In the genomic region with DNA sequence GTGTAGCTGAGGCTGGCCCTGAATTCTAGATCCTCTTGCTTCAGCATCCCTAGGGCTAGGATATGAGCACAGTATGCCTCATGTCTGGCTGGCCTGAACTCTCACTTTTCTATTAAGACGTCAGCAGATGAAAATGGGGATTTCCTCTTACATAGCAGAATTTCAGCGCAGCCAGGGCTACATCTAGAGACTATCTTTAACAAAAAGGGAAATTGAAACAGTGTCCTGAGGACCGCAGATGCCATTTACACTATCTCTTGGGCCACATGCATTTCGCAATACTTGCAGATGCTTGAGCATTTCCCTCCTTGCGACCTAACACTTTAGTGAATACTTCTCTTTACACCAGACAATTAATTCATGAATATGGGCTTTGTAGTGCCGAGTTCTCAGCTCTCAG, we compare ENCODE assay signal across 16 mouse cellular contexts. TPM values are rescaled to one million over a fixed set of nuclear protein-coding genes. Genes with fewer than 3 reads are reported as not detected.
DNase-seq lines count a peak whose midpoint lies in the region; ATAC-seq and TF ChIP-seq lines count a peak whose summit lies in the region.
"Had no signal": no experiment of that assay in that cellular context is flagged by ENCODE, and none has a peak within 500 bp of the region (broad histone marks: within the 10 kb centered on the region; RNA-seq: fewer than 3 reads in every experiment).

No protein-coding gene starts in this region.

- H3K4me2 ChIP-seq in liver, embryonic 11.5 days, result no peak overlapping the region
- H3K4me2 ChIP-seq in liver, embryonic 14.5 days (ENCODE audit: low read depth), result no peak overlapping the region
- no peak overlapping the region for H3K4me2 ChIP-seq in midbrain, embryonic 13.5 days (replicated peaks)

- H3K9me3 ChIP-seq in liver, embryonic 11.5 days (ENCODE audit: control insufficient read depth, low read length), result no peaks in the 10 kb centered on the region
- H3K9me3 ChIP-seq in MEL (replicated peaks; ENCODE audit: insufficient read depth, low read length), result no peaks in the 10 kb centered on the region
- H3K9me3 ChIP-seq in liver, embryonic 14.5 days (ENCODE audit: control insufficient read depth, low read length), result no peaks in the 10 kb centered on the region
- H3K9me3 ChIP-seq in midbrain, embryonic 13.5 days, result no peaks in the 10 kb centered on the region
- H3K9me3 ChIP-seq: megakaryocyte, embryonic 14.5 days had no signal

- ATAC-seq in liver, embryonic 11.5 days (replicated peaks; ENCODE audit: low FRiP score), result no peak
- 0 out of 2 replicates have a peak, but pooled peaks have one; percentile 34 for ATAC-seq in liver, embryonic 14.5 days (ENCODE audit: insufficient read depth)
- peak; percentile 75 for ATAC-seq in neutrophil, adult 5-6 weeks (ENCODE audit: extremely low read depth, insufficient number of reproducible peaks, low FRiP score, poor library complexity, severe bottlenecking)
- ATAC-seq in midbrain, embryonic 13.5 days, result no peak
- ATAC-seq in CD4-positive, CD25-positive, alpha-beta regulatory T cell, adult 4 months, result no peak
- ATAC-seq: Patski had no signal

- no peak for TF ChIP-seq POLR2A in liver, adult 2 months (IDR thresholded peaks at IDR 0.05; ENCODE audit: extremely low read depth, insufficient read depth, low read length)
- TF ChIP-seq POLR2A in MEL (IDR thresholded peaks at IDR 0.05; ENCODE audit: control insufficient read depth in 1 of 2, insufficient read depth in 1 of 2, low read depth in 1 of 2, low read length in 2 of 2, poor library complexity in 1 of 2), result 0 out of 4 replicates have a peak, but pooled peaks of 1 of the 2 experiments have one; percentile 17

- H3K36me3 ChIP-seq in liver, adult 2 months (ENCODE audit: control insufficient read depth, insufficient read depth, low read length), result peaks cover 28% of the 10 kb centered on the region
- peaks cover 23% of the 10 kb centered on the region for H3K36me3 ChIP-seq in liver, embryonic 11.5 days (ENCODE audit: control insufficient read depth, insufficient read depth, low read length)
- peaks cover 0 to under 1% of the 10 kb centered on the region in 2 experiments; a peak in 3 of 4 replicates for H3K36me3 ChIP-seq in MEL (ENCODE audit: control insufficient read depth in 1 of 2, insufficient read depth in 2 of 2, low read length in 2 of 2)
- peaks cover 4% of the 10 kb centered on the region for H3K36me3 ChIP-seq in liver, embryonic 14.5 days (replicated peaks; ENCODE audit: control insufficient read depth, insufficient read depth, low read depth)
- peaks cover 69% of the 10 kb centered on the region for H3K36me3 ChIP-seq in midbrain, embryonic 13.5 days

- peak; percentile 51 for DNase-seq in liver, adult 2 months (ENCODE audit: extremely low read depth, low read depth, low spot score)
- no peak for DNase-seq in liver, embryonic 11.5 days (ENCODE audit: low spot score)
- DNase-seq in MEL (ENCODE audit: low read depth, low spot score), result peak; percentile 52
- peak in 1 of 3 experiments; percentile 33 for DNase-seq in liver, embryonic 14.5 days (ENCODE audit: low read depth in 3 of 3, low spot score in 3 of 3)
- DNase-seq in gastrocnemius, postnatal 36 days, result no peak
- DNase-seq: adrenal gland, adult 8-10 months; cerebellum, adult 11 months; gastrocnemius, postnatal 25 days; right cerebral cortex, postnatal 4 days; thymus, adult 18-20 months had no signal

- H3K79me2 ChIP-seq in liver, adult 2 months (ENCODE audit: control insufficient read depth, insufficient read depth, low read length), result no peaks in the 10 kb centered on the region
- no peaks in the 10 kb centered on the region for H3K79me2 ChIP-seq in MEL (ENCODE audit: control insufficient read depth, insufficient read depth, low read length, poor library complexity)

- intact Hi-C loops in gastrocnemius, postnatal 36 days (cut with DNase I), result no loop called here

- 73% methylated on average over 6 of the region's 6 CpGs for WGBS in liver, adult 2 months
- WGBS in liver, embryonic 11.5 days, result 62% methylated on average over 6 of the region's 6 CpGs
- WGBS in liver, embryonic 14.5 days (ENCODE audit: insufficient replicate concordance), result 38% methylated on average over 6 of the region's 6 CpGs
- 81% methylated on average over 6 of the region's 6 CpGs for WGBS in midbrain, embryonic 13.5 days

- no peaks in the 10 kb centered on the region for H3K27me3 ChIP-seq in liver, adult 2 months (ENCODE audit: control insufficient read depth, insufficient read depth, low read length)
- no peaks in the 10 kb centered on the region for H3K27me3 ChIP-seq in liver, embryonic 11.5 days (replicated peaks; ENCODE audit: control insufficient read depth, insufficient read depth, low read length)
- no peaks in the 10 kb centered on the region for H3K27me3 ChIP-seq in MEL (ENCODE audit: control insufficient read depth in 1 of 2, insufficient read depth in 2 of 2, low read length in 2 of 2)
- H3K27me3 ChIP-seq in liver, embryonic 14.5 days (ENCODE audit: control insufficient read depth, insufficient read depth, low read length), result no peaks in the 10 kb centered on the region
- H3K27me3 ChIP-seq in midbrain, embryonic 13.5 days, result no peaks in the 10 kb centered on the region
- H3K27me3 ChIP-seq: Patski had no signal

- no peak overlapping the region for H3K9ac ChIP-seq in liver, adult 2 months (ENCODE audit: low read depth, low read length)
- H3K9ac ChIP-seq in liver, embryonic 11.5 days (ENCODE audit: low read depth, low read length), result no peak overlapping the region
- no peak overlapping the region for H3K9ac ChIP-seq in MEL (ENCODE audit: control insufficient read depth, low read depth, low read length, poor library complexity, severe bottlenecking)
- no peak overlapping the region for H3K9ac ChIP-seq in liver, embryonic 14.5 days (replicated peaks)
- H3K9ac ChIP-seq in midbrain, embryonic 13.5 days (replicated peaks), result no peak overlapping the region

- no peak; the same call in 1 of the 2 replicates for TF ChIP-seq RAD21 in MEL (IDR thresholded peaks at IDR 0.05; ENCODE audit: low read depth, low read length)

- no peak overlapping the region for H3K27ac ChIP-seq in liver, adult 2 months (replicated peaks; ENCODE audit: insufficient read depth, low read depth, low read length)
- H3K27ac ChIP-seq in liver, embryonic 11.5 days (ENCODE audit: low read depth, low read length), result no peak overlapping the region
- H3K27ac ChIP-seq in MEL (ENCODE audit: control insufficient read depth, low read depth, low read length), result no peak overlapping the region; the same call in 1 of the 2 replicates
- H3K27ac ChIP-seq in liver, embryonic 14.5 days, result no peak overlapping the region; the same call in 1 of the 2 replicates
- H3K27ac ChIP-seq in midbrain, embryonic 13.5 days, result no peak overlapping the region
- H3K27ac ChIP-seq: kidney, postnatal 0 days had no signal

- H3K4me3 ChIP-seq in liver, adult 2 months (ENCODE audit: insufficient read depth, low read depth, low read length), result no peak overlapping the region
- H3K4me3 ChIP-seq in liver, embryonic 11.5 days (ENCODE audit: low read depth, low read length), result no peak overlapping the region
- no peak overlapping the region for H3K4me3 ChIP-seq in MEL (ENCODE audit: control insufficient read depth in 1 of 2, insufficient read depth in 1 of 2, low read depth in 2 of 2, low read length in 2 of 2)
- no peak overlapping the region for H3K4me3 ChIP-seq in liver, embryonic 14.5 days (ENCODE audit: insufficient read depth in 1 of 2, low read depth in 2 of 2, low read length in 2 of 2)
- no peak overlapping the region for H3K4me3 ChIP-seq in midbrain, embryonic 13.5 days (replicated peaks)

- TF ChIP-seq EP300 in MEL (IDR thresholded peaks at IDR 0.05; ENCODE audit: low read depth in 1 of 2, low read length in 2 of 2), result 0 out of 4 replicates have a peak, but pooled peaks of 1 of the 2 experiments have one; percentile 15
- no peak for TF ChIP-seq EP300 in liver, embryonic 14.5 days (IDR thresholded peaks at IDR 0.05; ENCODE audit: low read depth)

- no peaks in the 10 kb centered on the region for H3K4me1 ChIP-seq in liver, adult 2 months (ENCODE audit: control insufficient read depth, insufficient read depth, low read length)
- no peaks in the 10 kb centered on the region; the same call in 1 of the 2 replicates for H3K4me1 ChIP-seq in liver, embryonic 11.5 days (replicated peaks; ENCODE audit: control insufficient read depth, insufficient read depth, low read length)
- H3K4me1 ChIP-seq in MEL (ENCODE audit: control insufficient read depth in 1 of 2, insufficient read depth in 2 of 2, low read length in 2 of 2), result peaks cover 0 to 4% of the 10 kb centered on the region in 2 experiments; a peak in 1 of 4 replicates
- H3K4me1 ChIP-seq in liver, embryonic 14.5 days (replicated peaks; ENCODE audit: control insufficient read depth in 2 of 2, insufficient read depth in 2 of 2, low read length in 1 of 2), result no peaks in the 10 kb centered on the region
- H3K4me1 ChIP-seq in midbrain, embryonic 13.5 days (replicated peaks), result no peaks in the 10 kb centered on the region

- TF ChIP-seq CTCF in liver, adult 2 months (IDR thresholded peaks at IDR 0.05; ENCODE audit: low read depth, low read length), result no peak
- no peak for TF ChIP-seq CTCF in MEL (IDR thresholded peaks at IDR 0.05 in 2 of 3, conservative IDR thresholded peaks at IDR 0.05 in 1 of 3; ENCODE audit: control insufficient read depth in 1 of 3, insufficient read depth in 1 of 3, low read depth in 2 of 3, low read length in 3 of 3, poor library complexity in 1 of 3, severe bottlenecking in 1 of 3)
- no peak for TF ChIP-seq CTCF in liver, embryonic 14.5 days (IDR thresholded peaks at IDR 0.05; ENCODE audit: low read depth)

TF ChIP-seq in MEL, 35 proteins besides CTCF, POLR2A, EP300 and RAD21 (continues in another document):
- TF ChIP-seq TAL1 (IDR thresholded peaks at IDR 0.05; ENCODE audit: low read length) (peak; percentile 49; the same call in 1 of the 2 replicates), SMC3 (IDR thresholded peaks at IDR 0.05; ENCODE audit: low read depth, low read length) (no peak), MEF2A (IDR thresholded peaks at IDR 0.05; ENCODE audit: extremely low read depth, insufficient replicate concordance, low read depth, low read length, poor library complexity, severe bottlenecking) (no peak), MAFK (IDR thresholded peaks at IDR 0.05; ENCODE audit: borderline replicate concordance, low read depth, low read length) (no peak)

RNA-seq across cellular contexts. Expression of a gene that starts 18.6 kb away (rescaled TPM):
- total RNA-seq in liver, adult 2 months (2014; rRNA removed), result 49.7 and 53.1 TPM in 2 replicates
- polyA plus RNA-seq in liver, adult 2 months (2012; rRNA removed), result 48.2 and 57.7 TPM in 2 replicates
- 58.7 and 63.6 TPM in 2 replicates for polyA plus RNA-seq in liver, embryonic 11.5 days (2014; fragmentation: Nextera tagmentation; extraction: Ambion mirVana)
- 30.9 and 35.4 TPM in 2 replicates for total RNA-seq in MEL (2012; rRNA removed)
- 10 to 100 TPM in 1 of 2 experiments, not detected in 1; 56.1 TPM for polyA plus RNA-seq in MEL (2012; ENCODE audit: insufficient read depth in 1 of 2, insufficient read length in 2 of 2, low read depth in 1 of 2, low replicate concordance in 2 of 2, missing spikeins in 1 of 2)
- 19.2 and 23.8 TPM in 2 replicates for polyA plus RNA-seq in liver, embryonic 14.5 days (2012; rRNA removed)
- 25.7 and 29.4 TPM in 2 replicates for polyA plus RNA-seq in liver, embryonic 14.5 days (2014; fragmentation: Nextera tagmentation; extraction: Ambion mirVana)
- total RNA-seq in neutrophil, adult 5-6 weeks (2017), result 38.6 and 39.9 TPM in 2 replicates
- polyA plus RNA-seq in midbrain, embryonic 13.5 days (2015; fragmentation: Nextera tagmentation; extraction: Ambion mirVana), result 37.8 and 47.9 TPM in 2 replicates
- total RNA-seq in gastrocnemius, postnatal 36 days (2021), result 10 to 100 TPM; 54.4 to 65.5 TPM
- 10 to 100 TPM; 12.0 to 12.9 TPM for polyA plus RNA-seq in CD4-positive, CD25-positive, alpha-beta regulatory T cell, adult 4 months (2017; shearing (Covaris generic))

Comparison
In these comparisons a context has a peak if more than half of its experiments do, and no peak if none do; other contexts are left out.
1. DNase-seq: peak in liver, adult 2 months (single experiment) and MEL (single experiment); none in liver, embryonic 11.5 days (single experiment) and gastrocnemius, postnatal 36 days (0 of 2).
2. ATAC-seq: peak in liver, embryonic 14.5 days (single experiment) and neutrophil, adult 5-6 weeks (single experiment); none in liver, embryonic 11.5 days (single experiment), midbrain, embryonic 13.5 days (single experiment) and CD4-positive, CD25-positive, alpha-beta regulatory T cell, adult 4 months (single experiment).